Mouse (Mus musculus): ENCODE measurements around the gene Nuak2.
"Not testable (repeated sequence)": the region's sequence is repeated elsewhere in the genome, so short reads cannot be mapped to it uniquely, and the experiment has no call there.

Gene Nuak2

GRCm38 (mm10) chr1:132328565-132328964 lies 12.6 kb downstream of the Nuak2 start:
- no peak for DNase-seq

DNA sequence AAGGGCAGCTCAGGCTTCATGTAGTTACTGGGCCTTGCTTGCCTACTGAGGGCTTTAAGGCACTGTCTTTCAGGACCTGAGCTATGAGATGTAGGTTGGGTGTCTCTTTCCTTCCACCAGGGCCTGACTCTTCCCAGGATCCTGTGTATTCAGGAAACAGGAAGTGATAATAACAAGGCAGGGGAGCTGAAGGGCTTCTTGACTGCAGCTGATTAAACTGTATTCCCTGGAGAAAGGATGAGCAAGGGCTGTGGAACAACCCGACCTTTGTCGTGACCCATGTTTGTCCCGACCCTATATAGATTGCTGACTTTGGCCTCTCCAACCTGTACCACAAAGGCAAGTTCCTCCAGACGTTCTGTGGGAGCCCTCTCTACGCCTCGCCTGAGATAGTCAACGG lies 13.7 kb downstream of the Nuak2 start:
- DNase-seq, result no peak

DNA sequence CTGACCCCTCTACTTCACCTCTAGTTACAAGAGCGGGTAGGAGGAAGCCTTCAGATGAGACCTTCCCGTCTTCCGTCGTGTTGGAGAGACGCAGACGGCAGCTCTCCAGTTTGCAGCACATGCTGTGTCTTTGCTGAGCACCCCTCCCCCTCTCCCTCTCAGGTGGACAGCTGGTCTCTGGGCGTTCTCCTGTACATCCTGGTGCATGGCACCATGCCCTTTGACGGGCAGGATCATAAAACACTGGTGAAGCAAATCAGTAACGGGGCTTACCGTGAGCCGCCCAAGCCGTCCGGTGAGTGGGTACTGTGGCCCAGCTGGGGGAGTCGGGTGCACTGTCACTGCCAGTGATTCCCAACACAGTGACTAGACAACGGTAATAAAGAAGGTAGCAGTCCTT lies 14.5 kb downstream of the Nuak2 start:
- peak in 1 of 2 experiments; percentile 52 for DNase-seq

DNA sequence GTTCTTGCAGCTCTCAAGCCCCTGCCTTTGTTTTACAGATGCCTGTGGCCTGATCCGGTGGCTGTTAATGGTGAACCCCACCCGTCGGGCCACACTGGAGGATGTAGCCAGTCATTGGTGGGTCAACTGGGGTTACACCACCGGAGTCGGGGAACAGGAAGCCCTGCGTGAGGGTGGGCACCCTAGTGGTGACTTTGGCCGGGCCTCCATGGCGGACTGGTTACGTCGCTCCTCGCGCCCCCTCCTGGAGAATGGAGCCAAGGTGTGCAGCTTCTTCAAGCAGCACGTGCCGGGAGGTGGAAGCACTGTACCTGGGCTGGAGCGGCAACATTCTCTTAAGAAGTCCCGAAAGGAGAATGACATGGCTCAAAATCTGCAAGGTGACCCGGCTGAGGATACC lies 15.4 kb downstream of the Nuak2 start:
- DNase-seq, result peak in 1 of 2 experiments; percentile 35

DNA sequence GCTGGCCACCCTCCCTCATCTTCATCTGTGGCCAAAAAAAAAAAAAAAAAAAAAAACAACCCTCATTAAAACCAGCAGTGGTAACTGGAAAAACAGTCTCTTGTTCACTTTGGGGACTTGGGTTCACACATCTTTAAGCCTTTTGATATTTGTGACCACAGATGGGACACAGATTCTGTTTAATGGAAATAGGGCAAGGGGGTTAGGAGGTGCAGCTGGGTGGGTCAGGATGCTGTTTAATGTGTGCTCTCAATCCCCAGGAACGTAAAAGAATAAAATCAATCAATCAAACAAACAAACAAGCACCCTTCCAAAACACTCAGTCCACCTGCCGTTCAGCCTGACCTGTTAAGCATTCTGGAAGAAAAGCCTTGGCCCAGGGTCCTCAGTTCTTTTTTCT lies 17.3 kb downstream of the Nuak2 start:
- DNase-seq, result no peak

GRCm38 (mm10) chr1:132333675-132334141 lies 17.8 kb downstream of the Nuak2 start:
- DNase-seq, result peak; percentile 86 to 93

- DNase-seq, result peak in 1 of 2 experiments; percentile 40
Measured at GRCm38 (mm10) chr1:132334178-132334801, 18.4 kb downstream of the Nuak2 start.

- DNase-seq, result peak; percentile 73 to 84
Measured at GRCm38 (mm10) chr1:132335378-132335965, 19.5 kb downstream of the Nuak2 start.

- no peak for DNase-seq
Measured at GRCm38 (mm10) chr1:132336921-132337320, 21.0 kb downstream of the Nuak2 start.

DNA sequence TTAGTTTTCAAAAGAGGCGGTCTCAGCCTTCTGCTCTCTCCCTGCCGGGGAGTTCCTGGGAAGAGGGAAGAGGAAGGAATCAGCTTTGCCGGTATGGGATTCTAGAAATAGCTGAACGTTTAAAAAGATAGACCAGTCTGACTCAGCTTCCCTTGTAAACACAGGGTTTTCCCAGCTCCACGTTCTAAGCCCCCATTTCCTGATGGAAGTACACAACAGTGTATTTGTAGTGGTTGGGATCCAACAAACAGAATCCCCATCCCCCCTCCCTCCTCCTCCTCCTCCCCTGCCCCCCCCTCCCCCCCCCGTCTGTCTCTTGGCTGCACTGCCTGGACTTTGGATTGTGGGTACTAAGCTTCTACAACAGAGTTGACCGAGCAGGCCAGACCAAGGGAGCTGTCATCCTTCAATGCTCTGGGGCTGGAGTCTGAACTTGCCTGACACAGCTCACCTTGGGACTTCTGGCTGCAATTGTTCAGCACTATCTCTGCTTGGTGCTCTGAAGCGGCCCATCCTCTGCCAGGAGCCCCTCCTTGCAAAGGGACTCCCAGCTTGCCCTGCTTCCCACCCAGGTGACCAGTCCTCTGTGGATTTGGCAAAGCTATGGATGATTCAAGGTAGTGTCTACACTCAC lies 22.2 kb downstream of the Nuak2 start:
- DNase-seq, result peak in 1 of 2 experiments; percentile 59

GRCm38 (mm10) chr1:132341731-132342501 lies 26.0 kb downstream of the Nuak2 start:
- peak in 1 of 2 experiments; percentile 61 for DNase-seq

GRCm38 (mm10) chr1:132342518-132342917 lies 26.6 kb downstream of the Nuak2 start:
- DNase-seq, result no peak

GRCm38 (mm10) chr1:132343191-132343590 lies 27.3 kb downstream of the Nuak2 start:
- no peak for DNase-seq

- DNase-seq, result no peak
Measured at GRCm38 (mm10) chr1:132343656-132344055, 27.7 kb downstream of the Nuak2 start.

DNA sequence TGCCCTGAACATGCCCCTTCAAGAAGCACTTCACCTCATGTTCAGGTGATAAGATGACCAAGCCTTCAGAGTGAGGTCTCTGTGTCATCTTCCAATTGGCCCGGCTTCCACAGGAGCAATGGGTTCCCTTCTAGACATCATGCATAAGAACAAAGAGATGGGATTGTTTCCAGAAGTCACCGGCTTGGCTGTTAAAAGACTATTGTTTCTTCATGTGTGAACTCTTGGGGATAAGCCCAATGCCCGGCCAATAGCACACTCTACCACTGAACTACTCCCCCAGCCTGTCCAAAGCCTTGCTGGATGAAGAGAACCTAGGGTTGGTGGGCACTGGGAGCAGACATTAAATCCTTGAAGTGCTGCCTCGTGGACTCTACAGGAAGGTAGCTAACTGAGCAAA lies 29.6 kb downstream of the Nuak2 start:
- DNase-seq, result no peak

- DNase-seq, result peak; percentile 69 to 81
Measured at GRCm38 (mm10) chr1:132346134-132346851, 30.4 kb downstream of the Nuak2 start.

- no peak for DNase-seq
Measured at GRCm38 (mm10) chr1:132346951-132347350, 31.0 kb downstream of the Nuak2 start.

- DNase-seq, result no peak
Measured at GRCm38 (mm10) chr1:132348401-132348800, 32.5 kb downstream of the Nuak2 start.

DNA sequence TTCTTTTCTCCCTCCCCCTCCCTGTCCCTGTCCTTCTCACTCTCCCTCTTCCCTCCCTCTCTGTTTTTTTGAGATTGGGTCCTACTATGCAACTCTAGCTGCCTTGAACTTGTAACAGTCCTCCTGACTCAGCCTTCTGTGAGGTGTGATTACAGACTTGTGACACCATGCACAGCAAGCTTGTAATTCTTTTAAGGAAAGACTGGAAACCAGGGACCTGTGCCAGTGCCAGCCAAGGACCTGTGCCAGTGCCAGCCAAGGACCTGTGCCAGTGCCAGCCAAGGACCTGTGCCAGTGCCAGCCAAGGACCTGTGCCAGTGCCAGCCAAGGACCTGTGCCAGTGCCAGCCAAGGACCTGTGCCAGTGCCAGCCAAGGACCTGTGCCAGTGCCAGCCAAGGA lies 33.1 kb downstream of the Nuak2 start:
- not testable (repeated sequence) for DNase-seq

- DNase-seq, result not testable (repeated sequence)
Measured at GRCm38 (mm10) chr1:132349601-132350000, 33.7 kb downstream of the Nuak2 start.

- DNase-seq, result no peak
Measured at GRCm38 (mm10) chr1:132351058-132351457, 35.1 kb downstream of the Nuak2 start.

DNA sequence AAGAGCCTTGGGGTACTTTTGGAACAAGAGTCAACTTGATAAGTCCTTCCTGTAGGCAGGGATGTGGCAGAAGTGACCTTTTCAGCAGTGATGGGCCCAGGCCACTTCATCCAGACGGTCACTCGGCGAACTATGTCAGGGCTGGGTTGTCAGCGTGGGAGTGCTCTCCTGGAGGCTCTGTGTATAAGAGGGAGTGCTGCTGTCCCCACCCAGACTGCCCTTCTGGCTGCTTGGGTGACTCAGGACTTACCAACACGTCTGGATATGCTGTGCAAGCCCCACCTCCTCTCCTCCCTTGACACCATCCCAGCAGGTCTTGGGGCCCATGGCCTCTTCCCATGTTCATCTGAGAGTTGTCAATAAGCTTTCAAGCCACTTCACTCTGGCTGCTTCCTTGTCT lies 37.5 kb downstream of the Nuak2 start:
- DNase-seq, result peak in 1 of 2 experiments; percentile 40

DNA sequence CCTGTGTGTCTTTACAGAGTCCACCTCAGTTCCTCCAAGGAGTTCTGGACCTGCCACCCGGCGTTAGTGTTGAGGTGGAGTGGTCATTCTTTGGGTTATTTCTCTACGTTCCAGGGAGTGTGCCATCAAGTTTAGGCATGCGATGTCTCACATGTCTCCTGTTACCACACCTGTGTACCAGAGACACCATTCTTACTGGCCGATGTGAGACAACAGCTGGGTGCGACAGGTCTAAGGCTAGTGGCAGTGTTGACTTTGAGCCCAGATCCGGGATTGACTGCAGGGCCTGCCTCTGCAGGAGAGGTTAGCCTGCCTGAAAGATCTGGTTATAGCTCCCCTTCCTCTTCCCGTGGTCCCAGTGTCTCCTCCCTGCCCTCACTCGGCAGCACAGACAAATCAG lies 38.3 kb downstream of the Nuak2 start:
- DNase-seq, result no peak

Data from kidney, postnatal 4 days (tissue).